Mouse (Mus musculus): ENCODE measurements at regions not wholly inside any gene's neighbourhood (a gene's known extent, or its start where the extent isn't known, plus 50 kb on each side); places are given as distances from the start of the nearest gene placed in this dataset.

GRCm38 (mm10) chr6:126353346-126353745, 181.9 kb downstream of the Kcna5 start:
- DNase-seq (ENCODE audit: low spot score in 2 of 2): no peak

GRCm38 (mm10) chr6:126350476-126350875, 183.8 kb upstream of the Ntf3 start:
- DNase-seq (ENCODE audit: low spot score in 2 of 2): no peak

GRCm38 (mm10) chr6:126349905-126350304, 183.2 kb upstream of the Ntf3 start:
- no peak for DNase-seq (ENCODE audit: low spot score in 2 of 2)

- no peak for DNase-seq (ENCODE audit: low spot score in 2 of 2)
Measured at GRCm38 (mm10) chr6:126345221-126345620, 178.5 kb upstream of the Ntf3 start.

GRCm38 (mm10) chr6:126340098-126340610, 173.4 kb upstream of the Ntf3 start:
- no peak for DNase-seq (ENCODE audit: low spot score in 2 of 2)

- DNase-seq (ENCODE audit: low spot score in 2 of 2): no peak
Measured at GRCm38 (mm10) chr6:126337711-126338110, 171.0 kb upstream of the Ntf3 start.

- no peak for DNase-seq (ENCODE audit: low spot score in 2 of 2)
Measured at GRCm38 (mm10) chr6:126334258-126334657, 167.5 kb upstream of the Ntf3 start.

GRCm38 (mm10) chr6:126327187-126327586, 160.5 kb upstream of the Ntf3 start:
- DNase-seq (ENCODE audit: low spot score in 2 of 2): no peak

- DNase-seq (ENCODE audit: low spot score in 2 of 2): no peak
Measured at GRCm38 (mm10) chr6:126318523-126318922, 151.8 kb upstream of the Ntf3 start.

- no peak for DNase-seq (ENCODE audit: low spot score in 2 of 2)
Measured at GRCm38 (mm10) chr6:126310786-126311480, 144.2 kb upstream of the Ntf3 start.

GRCm38 (mm10) chr6:126303086-126303485, 136.4 kb upstream of the Ntf3 start:
- DNase-seq (ENCODE audit: low spot score in 2 of 2): no peak

- no peak for DNase-seq (ENCODE audit: low spot score in 2 of 2)
Measured at GRCm38 (mm10) chr6:126291581-126291980, 124.9 kb upstream of the Ntf3 start.

- DNase-seq (ENCODE audit: low spot score in 2 of 2): no peak
Measured at GRCm38 (mm10) chr6:126287166-126287565, 120.5 kb upstream of the Ntf3 start.

- DNase-seq (ENCODE audit: low spot score in 2 of 2): no peak
Measured at GRCm38 (mm10) chr6:126286201-126286600, 119.5 kb upstream of the Ntf3 start.

GRCm38 (mm10) chr6:126284409-126284808, 117.7 kb upstream of the Ntf3 start:
- DNase-seq (ENCODE audit: low spot score in 2 of 2): no peak

- no peak for DNase-seq (ENCODE audit: low spot score in 2 of 2)
Measured at GRCm38 (mm10) chr6:126280352-126280751, 113.6 kb upstream of the Ntf3 start.

GRCm38 (mm10) chr6:126245986-126246385, 79.3 kb upstream of the Ntf3 start:
- DNase-seq (ENCODE audit: low spot score in 2 of 2): no peak

- no peak for DNase-seq (ENCODE audit: low spot score in 2 of 2)
Measured at GRCm38 (mm10) chr6:126245431-126245830, 78.7 kb upstream of the Ntf3 start.

GRCm38 (mm10) chr6:126242299-126242698, 75.6 kb upstream of the Ntf3 start:
- DNase-seq (ENCODE audit: low spot score in 2 of 2): no peak

GRCm38 (mm10) chr6:126240256-126240655, 73.5 kb upstream of the Ntf3 start:
- DNase-seq (ENCODE audit: low spot score in 2 of 2): no peak

All from spleen, postnatal 36 days (tissue).